Mouse (Mus musculus) lung, embryonic 16.5 days (tissue): ENCODE results near the gene Hist1h2ae. TPM values are rescaled to one million over a fixed set of nuclear protein-coding genes. Genes with fewer than 3 reads are reported as not detected.
"Not testable (repeated sequence)": the region's sequence is repeated elsewhere in the genome, so short reads cannot be mapped to it uniquely, and the experiment has no call there.

Experiments
- ATAC-seq: fragments of 200-750 bp; cut with Nextera tagmentation; 2 replicates; pipeline ENCODE4 v1.8.0; 2017; ENCODE audit warnings: low read depth, mild to moderate bottlenecking, moderate library complexity
- H3K27ac ChIP-seq: fragments of 300-500 bp; sonication (generic); 2 replicates; pipeline ENCODE4 v1.5.1; 2014; ENCODE audit warnings: mild to moderate bottlenecking, control low read depth, low read length
- H3K27me3 ChIP-seq: fragments of 300-500 bp; sonication (generic); 2 replicates; pipeline ENCODE4 v1.6.1; 2014; ENCODE audit warnings: low read depth, low read length, mixed read lengths; ENCODE audit not compliant: control insufficient read depth, insufficient read depth
- H3K36me3 ChIP-seq: fragments of 300-500 bp; sonication (generic); 2 replicates; pipeline ENCODE4 v1.6.1; 2014; ENCODE audit warnings: low read length; ENCODE audit not compliant: control insufficient read depth, insufficient read depth
- H3K4me1 ChIP-seq: fragments of 300-500 bp; sonication (generic); replicated peaks from 2 replicates; pipeline ENCODE4 v1.6.1; 2014; ENCODE audit warnings: low read length, mixed read lengths; ENCODE audit not compliant: control insufficient read depth, insufficient read depth
- H3K4me2 ChIP-seq: fragments of 300-500 bp; sonication (generic); 2 replicates; pipeline ENCODE4 v1.6.1; 2014; ENCODE audit warnings: low read depth, low read length, control low read depth
- H3K4me3 ChIP-seq: fragments of 300-500 bp; sonication (generic); 2 replicates; pipeline ENCODE4 v1.5.1; 2014; ENCODE audit warnings: mild to moderate bottlenecking, low read length, control low read depth
- H3K9ac ChIP-seq: fragments of 300-500 bp; sonication (generic); 2 replicates; pipeline ENCODE4 v1.6.1; 2014; ENCODE audit warnings: low read length, control low read depth
- H3K9me3 ChIP-seq: fragments of 300-500 bp; sonication (generic); 2 replicates; pipeline ENCODE4 v1.6.1; 2016; ENCODE audit warnings: low read length; ENCODE audit not compliant: control insufficient read depth
- WGBS: fragments of 180-500 bp; shearing (Covaris S2); extraction: QIAGEN DNeasy Blood & Tissue Kit; methylation state at CpG from one replicate; pipeline ENCODE4 v1.1.7; 2014; 5-methylcytosine and 5-hydroxymethylcytosine counted together
- polyA plus RNA-seq: library from polyadenylated mRNA; unstranded; fragments of >200 nt; fragmentation: Nextera tagmentation; extraction: Ambion mirVana; gene quantifications from 2 replicates; pipeline ENCODE4 v1.2.1, GENCODE M21; 2015

The Hist1h2ae gene
- polyA plus RNA-seq, 1 experiment from 2014 or later = 83.6 TPM

DNA sequence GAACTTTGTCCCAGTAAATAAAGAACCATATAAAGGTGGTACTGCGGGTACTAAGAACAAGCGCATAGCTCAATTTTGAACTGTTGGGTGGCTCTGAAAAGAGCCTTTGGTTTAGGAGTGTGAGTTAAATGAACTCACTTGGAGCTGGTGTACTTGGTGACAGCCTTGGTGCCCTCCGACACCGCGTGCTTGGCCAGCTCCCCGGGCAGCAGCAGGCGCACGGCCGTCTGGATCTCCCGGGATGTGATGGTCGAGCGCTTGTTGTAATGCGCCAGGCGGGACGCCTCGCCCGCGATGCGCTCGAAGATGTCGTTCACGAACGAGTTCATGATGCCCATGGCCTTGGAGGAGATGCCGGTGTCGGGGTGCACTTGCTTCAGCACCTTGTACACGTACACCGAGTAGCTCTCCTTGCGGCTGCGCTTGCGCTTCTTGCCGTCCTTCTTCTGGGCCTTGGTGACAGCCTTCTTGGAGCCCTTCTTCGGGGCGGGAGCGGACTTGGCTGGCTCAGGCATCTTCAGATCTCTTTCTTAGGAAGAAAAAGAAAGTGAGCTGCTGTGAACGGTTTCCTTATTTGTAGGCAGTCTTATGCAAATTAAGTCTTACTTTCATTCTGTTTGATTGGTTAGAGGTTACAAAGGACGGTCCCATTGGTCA is 14.6 kb upstream of the Hist1h2ae start:
- not testable (repeated sequence) for H3K27me3 ChIP-seq, H3K36me3 ChIP-seq, H3K9me3 ChIP-seq
- Histone ChIP-seq H3K4me1 (peaks cover 26% of the 10 kb centered on the region), H3K4me3 (peak overlapping the region; percentile 51), H3K9ac (peak overlapping the region; percentile 80), H3K4me2 (peak overlapping the region; percentile 83), H3K27ac (peak overlapping the region; percentile 98)
- 2% methylated on average over 29 of the region's 36 CpGs for WGBS
- peak; percentile 87 for ATAC-seq

GRCm38 (mm10) chr13:23585029-23585441 is 14.0 kb upstream of the Hist1h2ae start:
- H3K27me3 ChIP-seq = no peaks in the 10 kb centered on the region
- peak overlapping the region; percentile 51 for H3K4me3 ChIP-seq
- peaks cover 26% of the 10 kb centered on the region for H3K4me1 ChIP-seq
- peak overlapping the region; percentile 80 for H3K9ac ChIP-seq
- H3K27ac ChIP-seq = peak overlapping the region; percentile 98
- no peaks in the 10 kb centered on the region for H3K36me3 ChIP-seq
- no peaks in the 10 kb centered on the region for H3K9me3 ChIP-seq
- 0 out of 2 replicates have a peak, but pooled peaks have one; percentile 6 for ATAC-seq
- WGBS = under 1% methylated on average over 21 of the region's 21 CpGs
- H3K4me2 ChIP-seq = peak overlapping the region; percentile 83

DNA sequence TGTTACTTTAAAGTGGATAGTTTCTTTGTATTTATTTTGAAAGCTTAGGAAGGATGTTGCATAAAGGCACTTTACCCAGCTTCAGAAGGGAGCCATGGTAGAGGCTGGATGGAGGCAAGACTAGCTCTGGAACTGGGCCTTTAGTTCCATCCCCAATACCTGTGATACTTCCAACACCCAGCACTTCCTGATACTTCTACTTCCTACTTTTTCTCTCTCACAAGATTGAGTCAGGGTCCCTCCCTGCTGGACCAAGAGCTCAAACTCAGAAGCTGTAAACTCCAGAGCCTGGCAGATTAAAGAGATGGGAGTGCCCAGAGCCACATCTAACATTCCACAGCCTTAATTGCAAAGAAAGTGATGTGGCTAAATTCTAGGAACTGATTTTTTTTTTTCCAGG is 13.3 kb upstream of the Hist1h2ae start:
- Histone ChIP-seq H3K4me2 (peak overlapping the region; percentile 83), H3K4me3 (peak overlapping the region; percentile 51), H3K27ac (peak overlapping the region; percentile 98), H3K27me3 (no peaks in the 10 kb centered on the region), H3K9ac (peak overlapping the region; percentile 80), H3K4me1 (peaks cover 26% of the 10 kb centered on the region), H3K9me3 (no peaks in the 10 kb centered on the region), H3K36me3 (no peaks in the 10 kb centered on the region)
- no peak for ATAC-seq

DNA sequence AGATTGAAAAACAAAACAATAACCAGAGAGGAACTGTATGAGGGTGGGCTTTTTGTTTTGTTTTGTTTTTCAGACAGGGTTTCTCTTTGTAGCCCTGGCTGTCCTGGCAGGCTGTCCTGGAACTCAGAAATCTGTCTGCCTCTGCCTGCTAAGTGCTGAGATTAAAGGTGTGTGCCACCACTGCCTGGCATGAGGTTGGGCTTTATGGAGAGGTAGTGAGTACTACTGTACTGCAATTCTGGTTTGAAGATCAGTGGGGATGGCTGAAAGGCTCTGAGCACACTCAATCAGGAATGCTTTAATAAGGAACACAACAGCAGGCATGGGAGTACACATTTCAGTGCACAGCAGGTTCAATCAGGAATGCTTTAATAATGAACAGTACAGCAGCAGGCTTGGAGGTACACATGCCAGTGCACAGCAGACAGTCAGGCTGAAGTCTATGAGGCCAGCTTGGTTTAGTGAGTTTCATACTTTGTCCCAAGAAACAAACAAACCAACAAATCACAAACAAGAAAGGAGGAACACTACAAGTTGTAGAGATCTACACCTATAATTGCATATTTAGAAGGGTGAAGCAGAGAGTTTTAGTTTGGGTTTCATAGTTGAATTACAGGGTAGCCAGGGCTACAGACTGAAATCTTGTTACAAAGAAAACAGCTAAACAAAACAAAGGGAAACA is 12.5 kb upstream of the Hist1h2ae start:
- H3K27ac ChIP-seq = peak overlapping the region; percentile 94
- no peak for ATAC-seq
- H3K27me3 ChIP-seq = no peaks in the 10 kb centered on the region
- no peaks in the 10 kb centered on the region for H3K9me3 ChIP-seq
- no peak overlapping the region for H3K4me3 ChIP-seq
- 0 out of 2 replicates have a peak overlapping the region, but pooled peaks have one; percentile 26 for H3K9ac ChIP-seq
- H3K4me1 ChIP-seq = peaks cover 26% of the 10 kb centered on the region
- H3K36me3 ChIP-seq = no peaks in the 10 kb centered on the region
- H3K4me2 ChIP-seq = no peak overlapping the region; the same call in 1 of the 2 replicates

DNA sequence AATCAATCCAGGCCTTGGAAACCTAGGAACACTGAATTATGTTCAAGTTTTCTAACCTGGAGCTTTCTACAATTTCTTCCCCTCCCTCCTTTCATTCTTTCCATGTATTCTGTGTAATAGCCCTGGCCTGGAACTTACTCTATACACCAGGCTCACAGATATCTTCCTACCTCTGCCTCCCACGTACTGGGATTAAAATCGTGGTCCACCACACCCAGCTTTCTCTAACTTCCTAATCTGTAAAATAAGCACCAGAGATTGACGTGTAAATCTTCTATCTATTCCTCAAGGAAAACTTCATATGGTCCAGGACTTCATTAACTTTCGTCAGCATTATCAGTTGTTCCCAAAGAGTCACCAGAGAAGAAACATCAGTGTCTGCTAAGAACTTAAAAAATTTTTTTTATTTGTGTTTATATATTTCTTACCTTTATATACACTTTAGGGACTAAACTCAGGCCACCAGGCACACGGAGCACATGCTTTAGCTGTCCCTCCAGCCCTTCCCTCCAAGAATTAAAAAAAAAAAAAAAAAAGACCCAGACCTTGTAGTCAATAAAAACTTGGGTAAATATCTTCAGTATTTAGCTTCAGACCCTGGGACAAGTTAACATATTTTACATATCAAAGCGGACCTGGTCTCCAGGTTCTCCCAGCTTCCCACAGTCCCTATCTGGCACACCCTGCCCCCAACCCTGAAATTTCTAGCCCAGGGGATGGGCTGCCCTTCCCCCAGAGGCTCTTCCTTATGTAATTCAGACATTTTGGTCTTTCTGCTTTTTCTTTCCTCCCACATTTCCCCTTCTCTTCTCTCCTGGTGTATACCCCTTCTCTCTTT is 11.4 kb upstream of the Hist1h2ae start:
- 6% methylated on average over 6 of the region's 6 CpGs for WGBS

DNA sequence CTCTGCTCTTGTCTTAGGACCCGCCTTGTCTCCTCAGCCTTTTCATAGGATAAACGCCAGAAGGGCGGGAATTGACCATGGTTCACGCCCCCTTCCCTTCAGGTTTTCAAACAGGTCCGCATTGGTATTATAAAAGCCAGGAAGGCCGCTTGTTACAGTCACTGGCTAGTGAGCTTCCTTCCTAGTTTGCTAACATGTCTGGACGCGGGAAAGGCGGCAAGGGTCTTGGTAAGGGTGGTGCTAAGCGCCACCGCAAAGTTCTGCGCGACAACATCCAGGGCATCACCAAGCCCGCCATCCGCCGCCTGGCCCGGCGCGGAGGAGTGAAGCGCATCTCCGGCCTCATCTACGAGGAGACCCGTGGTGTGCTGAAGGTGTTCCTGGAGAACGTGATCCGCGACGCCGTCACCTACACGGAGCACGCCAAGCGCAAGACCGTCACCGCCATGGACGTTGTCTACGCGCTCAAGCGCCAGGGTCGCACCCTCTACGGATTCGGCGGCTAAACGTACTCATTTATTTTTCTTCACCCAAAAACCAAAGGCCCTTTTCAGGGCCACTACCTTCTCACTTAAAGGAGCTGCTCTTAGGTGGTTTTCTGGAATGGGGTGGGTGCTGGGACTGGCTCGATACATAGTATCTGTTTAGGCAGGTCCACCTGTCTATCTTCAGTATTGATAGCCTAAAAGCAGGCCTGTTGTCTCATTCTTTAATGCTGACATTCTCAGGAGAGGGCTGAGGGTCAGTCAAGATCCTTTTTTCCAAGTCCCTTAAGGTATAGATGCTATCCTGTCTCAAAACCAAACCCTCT is 10.6 kb upstream of the Hist1h2ae start, which contains the start of gene Hist1h4d:
Gene Hist1h4d (plus strand): TSS at position 191 of the 811 bp plus-strand sequence.
- peak within 1 kb of the TSS; percentile 86 for H3K4me2 ChIP-seq
- H3K4me3 ChIP-seq = peak within 1 kb of the TSS; percentile 65
- H3K27ac ChIP-seq = peak within 1 kb of the TSS; percentile 94
- ATAC-seq = peak; percentile 89
- peak within 1 kb of the TSS; percentile 77 for H3K9ac ChIP-seq
- no peaks in the 10 kb centered on the region for H3K9me3 ChIP-seq
- WGBS = under 1% methylated on average over 41 of the region's 43 CpGs
- H3K36me3 ChIP-seq = no peaks in the 10 kb centered on the region
- peaks cover 29% of the 10 kb centered on the region for H3K4me1 ChIP-seq
- no peaks in the 10 kb centered on the region for H3K27me3 ChIP-seq

More for the DNA sequence above, 11.4 kb upstream of the Hist1h2ae start:
- peaks cover 26% of the 10 kb centered on the region for H3K4me1 ChIP-seq
- H3K9me3 ChIP-seq = no peaks in the 10 kb centered on the region
- peak overlapping the region; percentile 86 for H3K4me2 ChIP-seq
- no peak for ATAC-seq
- H3K27me3 ChIP-seq = no peaks in the 10 kb centered on the region
- peak overlapping the region; percentile 94 for H3K27ac ChIP-seq
- H3K36me3 ChIP-seq = no peaks in the 10 kb centered on the region
- peak overlapping the region; percentile 65 for H3K4me3 ChIP-seq
- peak overlapping the region; percentile 77 for H3K9ac ChIP-seq

DNA sequence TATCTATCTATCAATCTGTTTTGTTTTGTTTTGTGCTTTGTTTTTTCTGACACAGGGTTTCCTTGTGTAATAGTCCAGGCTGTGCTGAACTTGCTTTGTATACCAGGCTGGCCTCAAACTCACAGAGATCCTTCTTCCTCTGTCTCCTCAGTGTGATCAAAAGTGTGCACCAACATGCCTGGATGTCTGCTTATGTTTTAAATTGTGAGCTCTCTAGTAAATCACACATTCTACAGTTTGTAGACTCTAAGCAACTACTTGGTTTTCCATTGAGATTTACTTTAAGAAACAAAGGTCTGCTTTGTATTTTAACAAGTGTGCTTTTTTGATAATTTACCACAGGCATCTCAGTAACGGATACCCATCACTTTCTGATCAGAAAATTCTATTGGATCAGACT is 6.8 kb upstream of the Hist1h2ae start:
- no peak overlapping the region; the same call in 1 of the 2 replicates for H3K4me2 ChIP-seq

DNA sequence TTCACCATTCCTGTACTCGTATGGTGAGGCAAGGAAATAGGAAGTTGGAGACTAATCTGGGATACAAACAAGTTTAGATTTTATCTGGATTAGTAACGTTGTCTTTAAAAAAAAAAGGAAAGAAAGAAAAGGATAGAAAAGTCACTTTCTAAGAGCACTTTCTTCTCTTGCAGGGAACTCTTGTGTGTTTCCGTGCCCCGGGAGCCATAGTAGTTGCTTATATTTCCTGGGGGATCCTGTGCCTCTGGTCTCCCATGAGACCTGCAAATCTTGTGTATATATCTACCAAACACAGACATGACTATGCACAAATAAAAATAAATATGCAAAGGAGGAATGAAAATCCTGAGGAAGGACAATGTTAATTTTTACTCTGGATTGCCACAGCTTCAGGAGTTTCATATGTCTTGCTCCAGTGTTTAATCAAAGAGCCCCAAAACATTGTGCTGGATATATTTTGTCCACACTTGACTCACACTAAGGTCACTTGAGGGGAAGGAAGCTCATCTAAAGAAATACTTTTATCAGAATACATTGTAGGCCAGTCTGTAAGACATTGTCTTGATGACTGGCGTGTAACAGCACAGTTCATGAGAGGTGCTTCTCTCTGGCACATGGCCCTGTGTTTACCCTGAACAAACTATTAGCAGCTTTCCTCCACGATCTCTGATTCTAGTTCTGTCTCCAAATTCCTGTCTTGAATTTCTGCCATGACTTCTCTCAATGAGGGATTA is 6.1 kb upstream of the Hist1h2ae start:
- WGBS = 18% methylated on average over 6 of the region's 6 CpGs
- Histone ChIP-seq H3K4me1 (peaks cover 13% of the 10 kb centered on the region), H3K4me2 (peak overlapping the region; percentile 72), H3K27ac (peak overlapping the region; percentile 80), H3K4me3 (peak overlapping the region; percentile 58), H3K9ac (peak overlapping the region; percentile 75), H3K9me3 (no peaks in the 10 kb centered on the region), H3K36me3 (no peaks in the 10 kb centered on the region), H3K27me3 (no peaks in the 10 kb centered on the region)
- ATAC-seq = no peak

More for the DNA sequence above, 6.8 kb upstream of the Hist1h2ae start:
- Histone ChIP-seq H3K9ac (no peak overlapping the region), H3K36me3 (no peaks in the 10 kb centered on the region), H3K9me3 (no peaks in the 10 kb centered on the region), H3K27ac (no peak overlapping the region), H3K4me3 (no peak overlapping the region), H3K27me3 (no peaks in the 10 kb centered on the region), H3K4me1 (peaks cover 17% of the 10 kb centered on the region)
- no peak for ATAC-seq
- WGBS = 79% methylated on average over 1 of the region's 1 CpGs
